Mouse (Mus musculus) forebrain, embryonic 14.5 days (tissue): ENCODE measurements around the gene Pdgfd. TPM values are rescaled to one million over a fixed set of nuclear protein-coding genes. Genes with fewer than 3 reads are reported as not detected.

Source experiments
- ATAC-seq: fragments of 200-750 bp; cut with Nextera tagmentation; 2 replicates; pipeline ENCODE4 v1.8.0; 2017; ENCODE audit warnings: mild to moderate bottlenecking, moderate library complexity
- DNase-seq: peaks from one replicate; pipeline ENCODE4 v3.0.0-alpha.2; 2015; ENCODE audit warnings: low spot score
- H3K27ac ChIP-seq: fragments of 300-500 bp; sonication (generic); 2 replicates; pipeline ENCODE4 v1.5.1; 2014; ENCODE audit warnings: low read depth, mild to moderate bottlenecking, control low read depth, low read length, moderate library complexity
- H3K27me3 ChIP-seq: fragments of 300-500 bp; sonication (generic); replicated peaks from 2 replicates; pipeline ENCODE4 v1.6.1; 2014; ENCODE audit warnings: low read length, control low read depth, mixed read lengths; ENCODE audit not compliant: control insufficient read depth, insufficient read depth
- H3K36me3 ChIP-seq: fragments of 300-500 bp; sonication (generic); 2 replicates; pipeline ENCODE4 v1.6.1; 2014; ENCODE audit warnings: low read length, control low read depth; ENCODE audit not compliant: control insufficient read depth, insufficient read depth
- H3K4me1 ChIP-seq: fragments of 300-500 bp; sonication (generic); 2 replicates; pipeline ENCODE4 v1.6.1; 2014; ENCODE audit warnings: antibody characterized with exemption, low read length, control low read depth; ENCODE audit not compliant: control insufficient read depth, insufficient read depth
- H3K4me2 ChIP-seq: fragments of 300-500 bp; sonication (generic); 2 replicates; pipeline ENCODE4 v1.6.1; 2014; ENCODE audit warnings: mild to moderate bottlenecking, control low read depth, low read length
- H3K4me3 ChIP-seq: fragments of 300-500 bp; sonication (generic); 2 replicates; pipeline ENCODE4 v1.5.1; 2014; ENCODE audit warnings: low read depth, low read length, control low read depth
- H3K9ac ChIP-seq: fragments of 300-500 bp; sonication (generic); 2 replicates; pipeline ENCODE4 v1.6.1; 2014; ENCODE audit warnings: mild to moderate bottlenecking, low read length, control low read depth, moderate library complexity
- H3K9me3 ChIP-seq: fragments of 300-500 bp; sonication (generic); replicated peaks from 2 replicates; pipeline ENCODE4 v1.6.1; 2016; ENCODE audit warnings: low read length, control low read depth, mixed read lengths; ENCODE audit not compliant: control insufficient read depth
- WGBS: fragments of 180-500 bp; shearing (Covaris S2); extraction: QIAGEN DNeasy Blood & Tissue Kit; methylation state at CpG from one replicate; pipeline ENCODE4 v1.1.7; 2014; 5-methylcytosine and 5-hydroxymethylcytosine counted together
- polyA plus RNA-seq: library from polyadenylated mRNA; unstranded; fragments of >200 nt; fragmentation: Nextera tagmentation; extraction: Ambion mirVana; gene quantifications from 2 replicates; pipeline ENCODE4 v1.2.1, GENCODE M21; 2014

Pdgfd gene
- 1.7 and 2.3 TPM in 2 replicates for polyA plus RNA-seq

DNA sequence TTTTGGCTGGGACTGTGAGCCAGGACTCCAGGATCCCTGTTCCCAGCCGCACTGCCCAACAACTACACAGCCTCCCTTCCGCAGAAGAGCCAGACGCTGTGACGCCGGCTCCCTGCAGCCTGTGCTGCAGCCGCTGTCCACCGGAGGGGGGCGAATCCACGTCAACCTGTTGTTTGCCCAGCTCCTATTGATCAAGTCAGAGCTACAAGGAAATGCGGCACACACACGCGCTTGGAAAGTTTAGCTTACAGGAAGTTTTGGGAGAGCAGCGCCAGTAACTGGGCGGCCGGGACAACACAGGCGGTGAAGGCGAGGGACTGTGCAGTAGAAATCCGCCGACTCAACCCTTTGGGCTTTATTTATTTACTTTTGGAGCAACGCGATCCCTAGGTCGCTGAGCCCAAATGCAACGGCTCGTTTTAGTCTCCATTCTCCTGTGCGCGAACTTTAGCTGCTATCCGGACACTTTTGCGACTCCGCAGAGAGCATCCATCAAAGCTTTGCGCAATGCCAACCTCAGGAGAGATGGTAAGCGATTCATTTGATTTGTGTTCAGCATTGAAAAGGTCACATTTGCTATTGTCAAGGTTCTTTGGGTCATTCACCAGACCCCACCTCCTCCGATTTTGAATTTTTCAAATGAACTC, at the start of gene Pdgfd:
TSS of gene Pdgfd (plus strand) at position 194 of the 647 bp plus-strand sequence.
- no peaks in the 10 kb centered on the region for H3K36me3 ChIP-seq
- no peaks in the 10 kb centered on the region for H3K9me3 ChIP-seq
- peak within 1 kb of the TSS; percentile 33 for H3K4me3 ChIP-seq
- H3K4me1 ChIP-seq = peaks cover 3% of the 10 kb centered on the region; the same call in 1 of the 2 replicates
- ATAC-seq (peak; percentile 92), DNase-seq (peak; percentile 72)
- H3K27ac ChIP-seq = no peak within 1 kb of the TSS
- peak within 1 kb of the TSS; percentile 62 for H3K4me2 ChIP-seq
- H3K27me3 ChIP-seq = no peaks in the 10 kb centered on the region
- WGBS = 3% methylated on average over 32 of the region's 32 CpGs
- peak within 1 kb of the TSS; percentile 41; the same call in 1 of the 2 replicates for H3K9ac ChIP-seq

DNA sequence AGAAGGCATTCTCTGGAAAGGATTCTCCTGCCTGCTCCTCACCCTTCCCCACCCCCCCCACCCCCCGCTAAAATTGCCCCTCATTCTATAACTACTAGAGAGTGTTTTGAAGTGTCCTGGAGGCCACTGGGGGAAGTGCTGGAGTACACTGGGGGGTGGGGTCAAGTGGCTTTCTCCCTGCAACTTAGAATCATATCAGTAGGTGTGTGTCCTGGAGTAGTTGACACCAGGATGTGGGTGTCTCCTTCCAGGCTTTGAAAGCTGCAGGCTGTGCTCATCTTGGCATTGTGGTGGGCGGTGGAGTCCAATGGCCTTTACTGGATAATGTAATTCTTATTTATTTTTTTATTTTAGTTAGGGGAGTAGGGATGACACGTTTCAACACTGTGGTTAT, 651 bp downstream of the Pdgfd start:
- Histone ChIP-seq H3K27ac (no peak overlapping the region), H3K36me3 (no peaks in the 10 kb centered on the region), H3K4me3 (peak overlapping the region; percentile 33), H3K4me1 (peaks cover 3% of the 10 kb centered on the region; the same call in 1 of the 2 replicates), H3K4me2 (peak overlapping the region; percentile 62), H3K9ac (no peak overlapping the region; the same call in 1 of the 2 replicates), H3K27me3 (no peaks in the 10 kb centered on the region), H3K9me3 (no peaks in the 10 kb centered on the region)
- DNase-seq (no peak), ATAC-seq (0 out of 2 replicates have a peak, but pooled peaks have one; percentile 27)
- 49% methylated on average over 3 of the region's 3 CpGs for WGBS

DNA sequence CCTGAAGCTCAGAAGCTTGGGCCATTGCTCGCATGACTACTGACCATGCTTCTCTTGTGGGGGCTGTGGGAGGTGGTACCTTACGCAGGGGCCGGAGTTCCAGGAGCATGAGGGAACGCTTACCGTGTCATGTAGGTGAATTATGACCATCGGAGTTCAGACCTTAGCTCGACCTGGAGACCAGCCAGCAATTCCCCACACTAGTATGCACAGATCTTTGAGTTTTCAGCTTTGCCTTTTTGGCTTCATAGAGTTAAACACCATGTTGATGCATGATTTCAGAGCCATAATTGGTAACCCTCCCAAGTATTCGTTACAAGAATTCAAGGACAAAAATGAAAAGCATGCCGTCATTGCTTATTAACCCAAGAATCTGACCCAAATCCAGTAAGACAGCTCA, 2.6 kb downstream of the Pdgfd start:
- no peak overlapping the region for H3K27ac ChIP-seq
- peaks cover 3% of the 10 kb centered on the region; the same call in 1 of the 2 replicates for H3K4me1 ChIP-seq
- ATAC-seq (no peak), DNase-seq (no peak)
- no peak overlapping the region for H3K4me3 ChIP-seq
- H3K36me3 ChIP-seq = no peaks in the 10 kb centered on the region
- no peaks in the 10 kb centered on the region for H3K27me3 ChIP-seq
- H3K4me2 ChIP-seq = no peak overlapping the region
- no peaks in the 10 kb centered on the region for H3K9me3 ChIP-seq
- H3K9ac ChIP-seq = no peak overlapping the region
- WGBS = 91% methylated on average over 9 of the region's 9 CpGs

DNA sequence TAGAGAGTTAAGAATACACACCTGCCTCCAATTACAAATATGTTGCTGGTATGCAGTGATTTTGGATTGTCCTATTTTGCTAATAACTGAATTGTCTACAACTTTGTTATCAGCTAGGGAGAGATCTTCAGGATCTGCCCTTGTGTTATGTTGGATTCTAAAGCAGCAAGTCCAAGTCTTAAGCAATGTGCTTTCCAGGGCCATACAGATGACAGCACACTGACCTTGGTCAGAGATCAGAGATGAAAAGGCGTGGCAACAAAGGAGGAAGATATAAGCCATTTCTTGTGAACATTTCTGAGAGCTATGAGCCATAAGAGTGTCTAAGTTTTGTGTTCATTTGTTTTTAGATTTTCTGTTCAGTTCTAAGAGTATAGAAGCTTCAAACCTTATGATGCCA, 4.9 kb downstream of the Pdgfd start:
- no peak overlapping the region for H3K4me3 ChIP-seq
- 94% methylated on average over 1 of the region's 1 CpGs for WGBS
- H3K27ac ChIP-seq = no peak overlapping the region
- H3K9me3 ChIP-seq = no peaks in the 10 kb centered on the region
- ATAC-seq = no peak
- DNase-seq = no peak
- no peak overlapping the region for H3K9ac ChIP-seq
- H3K36me3 ChIP-seq = no peaks in the 10 kb centered on the region
- no peak overlapping the region for H3K4me2 ChIP-seq
- no peaks in the 10 kb centered on the region for H3K27me3 ChIP-seq
- H3K4me1 ChIP-seq = peaks cover under 1% of the 10 kb centered on the region; the same call in 1 of the 2 replicates

DNA sequence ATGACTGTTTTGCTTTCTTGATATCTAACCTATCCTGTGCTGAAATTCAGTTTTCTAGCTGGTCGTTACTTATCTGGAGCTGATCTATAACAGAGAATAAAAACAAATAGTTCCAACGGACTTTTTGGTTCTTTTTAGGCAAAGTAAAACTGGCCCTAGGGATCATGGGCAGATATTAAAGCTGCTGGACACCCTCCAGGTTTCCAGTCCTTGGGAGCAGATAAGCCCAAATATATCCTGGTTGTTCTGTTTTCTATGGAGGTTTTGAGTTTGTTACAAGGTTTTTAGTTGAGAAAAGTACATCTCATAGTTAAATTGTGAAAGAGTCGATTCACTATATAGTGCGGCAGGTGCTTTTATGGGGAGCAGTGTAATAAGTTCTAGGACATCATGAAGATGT, 7.3 kb downstream of the Pdgfd start:
- no peak overlapping the region for H3K4me3 ChIP-seq
- H3K4me1 ChIP-seq = no peaks in the 10 kb centered on the region
- H3K9me3 ChIP-seq = no peaks in the 10 kb centered on the region
- WGBS = 93% methylated on average over 4 of the region's 4 CpGs
- H3K36me3 ChIP-seq = no peaks in the 10 kb centered on the region
- H3K27me3 ChIP-seq = no peaks in the 10 kb centered on the region
- no peak overlapping the region for H3K9ac ChIP-seq
- no peak for ATAC-seq
- no peak overlapping the region for H3K4me2 ChIP-seq
- H3K27ac ChIP-seq = no peak overlapping the region
- DNase-seq = no peak

DNA sequence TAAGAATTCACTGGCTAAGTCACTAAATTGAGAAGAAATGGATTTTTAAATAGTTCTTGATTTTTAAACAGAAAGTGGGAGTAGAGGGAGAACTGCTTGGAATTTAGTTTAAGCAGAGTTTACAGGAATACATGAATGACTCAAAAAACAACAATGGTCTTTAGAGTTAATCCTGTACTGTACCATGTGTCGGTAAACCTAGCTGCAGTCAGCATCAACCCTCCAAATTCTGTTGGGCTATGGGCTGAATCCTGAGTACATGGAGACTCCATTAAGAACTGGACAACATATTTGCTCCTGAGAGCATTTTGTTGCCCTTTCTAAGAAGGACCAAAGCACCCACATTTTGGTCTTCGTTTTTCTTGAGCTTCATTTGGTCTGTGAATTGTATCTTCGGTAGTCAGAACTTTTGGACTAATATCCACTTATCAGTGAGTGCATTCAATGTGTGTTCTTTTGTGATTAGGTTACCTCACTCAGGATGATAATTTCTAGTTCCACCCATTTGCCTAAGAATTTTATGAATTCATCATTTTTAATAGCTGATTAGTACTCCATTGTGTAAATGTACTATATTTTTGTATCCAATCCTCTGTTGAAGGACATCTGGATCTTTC, 14.0 kb downstream of the Pdgfd start:
- WGBS = 84% methylated on average over 3 of the region's 3 CpGs
- DNase-seq = no peak

DNA sequence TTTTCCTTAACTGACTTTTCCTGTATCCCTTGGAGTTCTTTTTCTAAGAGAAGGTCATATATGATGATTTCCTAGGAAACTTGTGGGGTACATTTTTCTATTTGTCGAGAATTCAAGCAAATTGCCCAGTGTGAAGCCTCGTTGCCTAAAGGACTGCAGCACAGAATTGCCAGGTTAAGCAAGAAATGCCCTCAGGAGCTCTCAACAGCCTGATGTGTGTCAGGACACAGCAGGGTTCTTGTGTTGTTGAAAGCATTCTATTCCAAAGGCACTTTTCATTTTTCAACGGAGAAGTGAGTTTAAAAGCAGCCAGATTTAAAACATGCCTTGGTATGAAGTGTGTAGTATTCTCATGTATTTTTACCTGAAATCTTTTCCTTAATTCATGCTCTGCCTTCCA, 19.6 kb downstream of the Pdgfd start:
- no peak overlapping the region for H3K4me3 ChIP-seq
- no peak overlapping the region for H3K27ac ChIP-seq
- H3K36me3 ChIP-seq = no peaks in the 10 kb centered on the region
- H3K27me3 ChIP-seq = no peaks in the 10 kb centered on the region
- no peaks in the 10 kb centered on the region for H3K9me3 ChIP-seq
- H3K4me1 ChIP-seq = no peaks in the 10 kb centered on the region
- H3K4me2 ChIP-seq = no peak overlapping the region
- H3K9ac ChIP-seq = no peak overlapping the region
- peak; percentile 33 for DNase-seq
- WGBS = under 1% methylated on average over 3 of the region's 3 CpGs
- ATAC-seq = no peak

More for the DNA sequence above, 14.0 kb downstream of the Pdgfd start:
- no peak overlapping the region for H3K4me2 ChIP-seq
- no peaks in the 10 kb centered on the region for H3K27me3 ChIP-seq
- no peak for ATAC-seq
- no peaks in the 10 kb centered on the region for H3K4me1 ChIP-seq
- no peaks in the 10 kb centered on the region for H3K36me3 ChIP-seq
- no peak overlapping the region for H3K4me3 ChIP-seq
- no peaks in the 10 kb centered on the region for H3K9me3 ChIP-seq
- H3K9ac ChIP-seq = no peak overlapping the region
- no peak overlapping the region for H3K27ac ChIP-seq

DNA sequence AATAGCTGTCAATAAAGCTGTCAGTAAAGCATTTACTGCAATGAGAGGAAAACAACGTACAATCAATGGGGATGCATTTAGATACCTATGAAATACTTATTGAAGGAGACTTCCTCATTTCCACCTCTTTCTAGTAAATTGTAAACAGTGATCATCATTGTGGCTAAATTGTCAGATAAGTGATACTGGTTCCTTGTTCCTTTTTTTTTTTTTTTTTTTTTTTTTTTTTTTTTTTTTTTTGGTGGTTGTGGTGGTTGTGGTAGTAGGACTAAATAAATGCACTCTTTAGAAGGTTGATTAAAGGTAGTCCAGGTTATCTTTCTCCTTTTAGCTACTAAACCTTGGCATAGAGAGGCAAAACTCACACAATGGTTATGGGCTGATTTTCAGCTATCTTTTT, 25.0 kb downstream of the Pdgfd start:
- H3K36me3 ChIP-seq = no peaks in the 10 kb centered on the region
- H3K4me3 ChIP-seq = no peak overlapping the region
- H3K4me2 ChIP-seq = no peak overlapping the region
- no peaks in the 10 kb centered on the region for H3K4me1 ChIP-seq
- H3K9me3 ChIP-seq = no peaks in the 10 kb centered on the region
- H3K9ac ChIP-seq = no peak overlapping the region
- 34% methylated on average over 1 of the region's 1 CpGs for WGBS
- no peak for ATAC-seq
- no peaks in the 10 kb centered on the region for H3K27me3 ChIP-seq
- no peak for DNase-seq
- H3K27ac ChIP-seq = no peak overlapping the region

DNA sequence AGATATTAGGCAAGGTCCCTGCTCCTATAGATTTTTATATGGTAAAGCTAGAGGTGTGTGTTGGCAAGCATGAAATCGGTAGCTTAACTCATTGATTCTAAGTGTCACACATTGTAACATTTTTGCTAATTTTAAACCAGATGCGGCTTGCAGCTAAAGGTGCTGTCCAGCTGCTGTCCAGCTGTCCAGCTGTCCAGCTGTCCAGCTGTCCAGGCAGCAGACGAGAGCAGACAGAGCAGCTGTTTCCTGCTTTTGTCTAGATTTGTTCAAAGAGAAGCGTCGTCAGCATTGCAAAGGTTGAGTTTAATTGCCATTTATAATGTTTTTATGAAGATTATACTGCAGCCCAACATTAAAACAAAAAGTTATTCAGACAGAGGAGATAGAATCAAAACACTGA, 44.5 kb downstream of the Pdgfd start:
- no peak overlapping the region for H3K27ac ChIP-seq
- no peak overlapping the region for H3K4me3 ChIP-seq
- no peak for ATAC-seq
- no peaks in the 10 kb centered on the region for H3K9me3 ChIP-seq
- H3K9ac ChIP-seq = no peak overlapping the region
- no peak for DNase-seq
- no peak overlapping the region for H3K4me2 ChIP-seq
- H3K27me3 ChIP-seq = no peaks in the 10 kb centered on the region
- H3K4me1 ChIP-seq = no peaks in the 10 kb centered on the region
- WGBS = 77% methylated on average over 5 of the region's 5 CpGs
- no peaks in the 10 kb centered on the region for H3K36me3 ChIP-seq
